Mouse (Mus musculus): Measurements from ENCODE around the gene Rnf222. TPM values are rescaled to one million over a fixed set of nuclear protein-coding genes. Genes with fewer than 3 reads are reported as not detected.

Gene Rnf222
- total RNA-seq, 2 experiments from 2014 or later, result 0.15 TPM; not detected in 1

Other genes starting within 250 kb of the Rnf222 start
- gene Myh10, start 197.0 kb upstream of the Rnf222 start, total RNA-seq (2021), result 10 to 100 TPM; 44.0 to 46.9 TPM
- gene Ndel1, start 16.7 kb upstream of the Rnf222 start, total RNA-seq (2021), result 10 to 100 TPM; 56.1 to 59.6 TPM
- 100 to 1,000 TPM; 607 to 680 TPM for gene Rpl26, start 13.0 kb downstream of the Rnf222 start, total RNA-seq (2021)
- gene Odf4, start 38.5 kb downstream of the Rnf222 start, total RNA-seq (2021), result not detected
- gene Arhgef15, start 68.9 kb downstream of the Rnf222 start, total RNA-seq (2021), result 10 to 100 TPM; 37.9 to 46.1 TPM
- 1 to 10 TPM; 4.5 to 5.5 TPM for gene Slc25a35, start 79.6 kb downstream of the Rnf222 start, total RNA-seq (2021)
- 10 to 100 TPM; 51.9 to 61.2 TPM for gene Rangrf, start 86.6 kb downstream of the Rnf222 start, total RNA-seq (2021)
- gene Pfas, start 119.9 kb downstream of the Rnf222 start, total RNA-seq (2021), result 1 to 10 TPM; 7.6 to 7.7 TPM
- gene Ctc1, start 127.4 kb downstream of the Rnf222 start, total RNA-seq (2021), result 10 to 100 TPM; 13.1 to 16.5 TPM
- 1 to 10 TPM; 3.6 to 8.1 TPM for gene Aurkb, start 157.1 kb downstream of the Rnf222 start, total RNA-seq (2021)
- 10 to 100 TPM; 15.9 to 16.2 TPM for gene Borcs6, start 171.2 kb downstream of the Rnf222 start, total RNA-seq (2021)
- gene Tmem107, start 182.3 kb downstream of the Rnf222 start, total RNA-seq (2021), result 1 to 10 TPM; 5.2 to 5.4 TPM
- gene Vamp2, start 199.9 kb downstream of the Rnf222 start, total RNA-seq (2021), result 10 to 100 TPM; 68.8 to 72.6 TPM
- 100 to 1,000 TPM; 100 to 103 TPM for gene Per1, start 206.7 kb downstream of the Rnf222 start, total RNA-seq (2021)
- gene Hes7, start 231.9 kb downstream of the Rnf222 start, total RNA-seq (2021), result under 1 TPM; 0.14 to 0.32 TPM
- gene 9130213A22Rik, start 234.0 kb downstream of the Rnf222 start, total RNA-seq (2021), result under 1 TPM; 0.33 to 0.44 TPM
- gene Aloxe3, start 237.3 kb downstream of the Rnf222 start, total RNA-seq (2021), result not detected